Comparison of ENCODE assay signal across 8 mouse cellular contexts in the genomic region with DNA sequence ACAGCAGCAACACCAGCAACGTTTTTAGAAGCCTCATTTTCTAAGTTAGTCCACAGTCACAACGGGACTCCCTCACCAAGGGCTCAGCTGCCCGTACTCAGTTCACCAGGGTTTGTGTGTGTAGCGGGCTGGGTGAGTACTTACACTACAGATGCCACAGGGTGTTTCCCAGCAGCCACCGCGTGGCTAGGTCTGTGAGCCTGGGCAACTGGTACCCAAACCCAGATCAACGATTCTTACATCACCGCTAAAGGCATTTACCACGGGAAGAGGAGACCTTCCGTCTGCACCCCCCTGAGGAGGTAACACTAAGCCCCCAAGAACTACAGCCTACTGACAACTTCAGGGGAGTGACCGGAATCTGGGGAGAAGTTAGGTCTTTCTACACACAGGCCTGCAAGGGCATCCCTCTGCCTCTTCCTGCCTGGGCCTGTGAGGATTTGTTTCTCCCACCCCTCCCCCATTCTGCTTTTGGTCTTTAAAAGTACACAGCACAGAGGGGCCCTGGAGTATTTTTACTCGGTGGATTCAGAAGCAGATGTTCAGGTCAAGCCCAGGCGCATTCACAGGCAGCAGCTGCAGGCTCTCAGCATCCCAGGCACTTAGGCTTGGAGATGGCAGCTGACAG.
DNase-seq lines count a peak whose midpoint lies in the region; ATAC-seq and TF ChIP-seq lines count a peak whose summit lies in the region.

No protein-coding gene starts in this region.

- H3ac ChIP-seq in myocyte (ENCODE audit: control insufficient read depth, insufficient read length), result no peak overlapping the region

- DNase-seq in gastrocnemius, postnatal 14 days, result peak; percentile 31
- no peak for DNase-seq in gastrocnemius, postnatal 10 days
- DNase-seq in embryonic facial prominence, embryonic 14.5 days (ENCODE audit: low spot score), result peak; percentile 91
- no peak for DNase-seq in liver, embryonic 11.5 days (ENCODE audit: low spot score)
- no peak for DNase-seq in right cerebral cortex, postnatal 25 days
- DNase-seq in urinary bladder, postnatal 25 days (ENCODE audit: low spot score), result no peak

- peak overlapping the region; percentile 88 for H3K27ac ChIP-seq in embryonic facial prominence, embryonic 14.5 days (replicated peaks; ENCODE audit: low read depth, low read length)
- peak overlapping the region; percentile 60 for H3K27ac ChIP-seq in hindbrain, embryonic 13.5 days
- H3K27ac ChIP-seq in liver, embryonic 11.5 days (ENCODE audit: low read depth, low read length), result peak overlapping the region; percentile 29

- peaks cover 28% of the 10 kb centered on the region for H3K4me1 ChIP-seq in embryonic facial prominence, embryonic 14.5 days (ENCODE audit: control insufficient read depth, insufficient read depth, low read length)
- H3K4me1 ChIP-seq in hindbrain, embryonic 13.5 days (replicated peaks), result peaks cover 54% of the 10 kb centered on the region
- peaks cover 13% of the 10 kb centered on the region for H3K4me1 ChIP-seq in liver, embryonic 11.5 days (replicated peaks; ENCODE audit: control insufficient read depth, insufficient read depth, low read length)

- ATAC-seq in embryonic facial prominence, embryonic 14.5 days (ENCODE audit: low read depth), result peak; percentile 70
- peak; percentile 21; the same call in 1 of the 2 replicates for ATAC-seq in hindbrain, embryonic 13.5 days (ENCODE audit: low FRiP score)
- no peak for ATAC-seq in liver, embryonic 11.5 days (replicated peaks; ENCODE audit: low FRiP score)

- peak overlapping the region; percentile 57 for H3K4me2 ChIP-seq in embryonic facial prominence, embryonic 14.5 days (ENCODE audit: low read depth, low read length)
- H3K4me2 ChIP-seq in hindbrain, embryonic 13.5 days, result peak overlapping the region; percentile 48
- H3K4me2 ChIP-seq in liver, embryonic 11.5 days, result peak overlapping the region; percentile 51
- H3K4me2 ChIP-seq in myocyte (ENCODE audit: low read depth), result peak overlapping the region; percentile 26

- no peaks in the 10 kb centered on the region for H3K9me3 ChIP-seq in embryonic facial prominence, embryonic 14.5 days (ENCODE audit: control insufficient read depth, low read length)
- H3K9me3 ChIP-seq in hindbrain, embryonic 13.5 days, result no peaks in the 10 kb centered on the region
- no peaks in the 10 kb centered on the region for H3K9me3 ChIP-seq in liver, embryonic 11.5 days (ENCODE audit: control insufficient read depth, low read length)

- intact Hi-C loops in gastrocnemius, postnatal 14 days (cut with DNase I; ENCODE audit: low total_unique reads), result no loop called here

- no peaks in the 10 kb centered on the region for H3K36me3 ChIP-seq in embryonic facial prominence, embryonic 14.5 days (ENCODE audit: control insufficient read depth, insufficient read depth, low read length)
- no peaks in the 10 kb centered on the region for H3K36me3 ChIP-seq in hindbrain, embryonic 13.5 days
- no peaks in the 10 kb centered on the region for H3K36me3 ChIP-seq in liver, embryonic 11.5 days (ENCODE audit: control insufficient read depth, insufficient read depth, low read length)
- no peaks in the 10 kb centered on the region for H3K36me3 ChIP-seq in myocyte (ENCODE audit: control insufficient read depth, insufficient read depth)

- H3K79me2 ChIP-seq in myocyte (ENCODE audit: control insufficient read depth, insufficient read depth), result no peaks in the 10 kb centered on the region

- no peaks in the 10 kb centered on the region for H3K27me3 ChIP-seq in embryonic facial prominence, embryonic 14.5 days (replicated peaks; ENCODE audit: control insufficient read depth, insufficient read depth, low read length)
- no peaks in the 10 kb centered on the region for H3K27me3 ChIP-seq in hindbrain, embryonic 13.5 days
- no peaks in the 10 kb centered on the region for H3K27me3 ChIP-seq in liver, embryonic 11.5 days (replicated peaks; ENCODE audit: control insufficient read depth, insufficient read depth, low read length)
- H3K27me3 ChIP-seq in myocyte (ENCODE audit: control insufficient read depth, insufficient read depth, insufficient read length), result no peaks in the 10 kb centered on the region

- WGBS in embryonic facial prominence, embryonic 14.5 days, result 10% methylated on average over 13 of the region's 13 CpGs
- 14% methylated on average over 13 of the region's 13 CpGs for WGBS in hindbrain, embryonic 13.5 days
- WGBS in liver, embryonic 11.5 days, result 24% methylated on average over 13 of the region's 13 CpGs

- no peak for TF ChIP-seq POLR2A in myocyte (IDR thresholded peaks at IDR 0.05; ENCODE audit: insufficient read length, low read depth)

- peak overlapping the region; percentile 58 for H3K9ac ChIP-seq in embryonic facial prominence, embryonic 14.5 days (ENCODE audit: low read depth, low read length)
- H3K9ac ChIP-seq in hindbrain, embryonic 13.5 days, result peak overlapping the region; percentile 35; the same call in 1 of the 2 replicates
- no peak overlapping the region for H3K9ac ChIP-seq in liver, embryonic 11.5 days (ENCODE audit: low read depth, low read length)

- H3K4me3 ChIP-seq in embryonic facial prominence, embryonic 14.5 days (ENCODE audit: low read depth, low read length), result peak overlapping the region; percentile 31
- H3K4me3 ChIP-seq in hindbrain, embryonic 13.5 days, result peak overlapping the region; percentile 19; the same call in 1 of the 2 replicates
- H3K4me3 ChIP-seq in liver, embryonic 11.5 days (ENCODE audit: low read depth, low read length), result no peak overlapping the region
- H3K4me3 ChIP-seq in myocyte, result no peak overlapping the region

TF ChIP-seq in myocyte, 11 proteins besides CTCF, POLR2A, EP300 and RAD21:
- TF ChIP-seq MYOD1 (IDR thresholded peaks at IDR 0.05; ENCODE audit: control insufficient read depth in 1 of 3, insufficient read length in 2 of 3, low read depth in 2 of 3) (peak in 2 of 3 experiments; percentile 88 to 89), MYOG (IDR thresholded peaks at IDR 0.05; ENCODE audit: control insufficient read depth in 1 of 3, insufficient read depth in 1 of 3, insufficient read length in 2 of 3, low read depth in 2 of 3) (peak; percentile 86 to 93 (median 90)), USF1 (IDR thresholded peaks at IDR 0.05; ENCODE audit: low read depth) (no peak), TCF12 (IDR thresholded peaks at IDR 0.05; ENCODE audit: insufficient read depth, poor library complexity, severe bottlenecking) (peak; percentile 88), TCF3 (IDR thresholded peaks at IDR 0.05; ENCODE audit: insufficient read length, low read depth) (peak; percentile 1)

Comparison
In these comparisons a context has a peak if more than half of its experiments do, and no peak if none do; other contexts are left out.
1. DNase-seq: peak in gastrocnemius, postnatal 14 days (single experiment) and embryonic facial prominence, embryonic 14.5 days (single experiment); none in gastrocnemius, postnatal 10 days (single experiment), liver, embryonic 11.5 days (single experiment), right cerebral cortex, postnatal 25 days (single experiment) and urinary bladder, postnatal 25 days (single experiment).
2. H3K27ac ChIP-seq: peak in every context shown above with its lines; median percentile 88 in embryonic facial prominence, embryonic 14.5 days; 60 in hindbrain, embryonic 13.5 days; 29 in liver, embryonic 11.5 days.
3. H3K4me3 ChIP-seq: peak in embryonic facial prominence, embryonic 14.5 days (single experiment) and hindbrain, embryonic 13.5 days (single experiment); none in liver, embryonic 11.5 days (single experiment) and myocyte (single experiment).
4. Peak in every context shown above with its lines, with median percentiles within 50 percentile points of each other: H3K4me2 ChIP-seq.